Mouse (Mus musculus): ENCODE measurements around the gene Cyp4f39.
A peak's percentile ranks its signal among the peaks of the same experiment; 100 is the strongest.

DNA sequence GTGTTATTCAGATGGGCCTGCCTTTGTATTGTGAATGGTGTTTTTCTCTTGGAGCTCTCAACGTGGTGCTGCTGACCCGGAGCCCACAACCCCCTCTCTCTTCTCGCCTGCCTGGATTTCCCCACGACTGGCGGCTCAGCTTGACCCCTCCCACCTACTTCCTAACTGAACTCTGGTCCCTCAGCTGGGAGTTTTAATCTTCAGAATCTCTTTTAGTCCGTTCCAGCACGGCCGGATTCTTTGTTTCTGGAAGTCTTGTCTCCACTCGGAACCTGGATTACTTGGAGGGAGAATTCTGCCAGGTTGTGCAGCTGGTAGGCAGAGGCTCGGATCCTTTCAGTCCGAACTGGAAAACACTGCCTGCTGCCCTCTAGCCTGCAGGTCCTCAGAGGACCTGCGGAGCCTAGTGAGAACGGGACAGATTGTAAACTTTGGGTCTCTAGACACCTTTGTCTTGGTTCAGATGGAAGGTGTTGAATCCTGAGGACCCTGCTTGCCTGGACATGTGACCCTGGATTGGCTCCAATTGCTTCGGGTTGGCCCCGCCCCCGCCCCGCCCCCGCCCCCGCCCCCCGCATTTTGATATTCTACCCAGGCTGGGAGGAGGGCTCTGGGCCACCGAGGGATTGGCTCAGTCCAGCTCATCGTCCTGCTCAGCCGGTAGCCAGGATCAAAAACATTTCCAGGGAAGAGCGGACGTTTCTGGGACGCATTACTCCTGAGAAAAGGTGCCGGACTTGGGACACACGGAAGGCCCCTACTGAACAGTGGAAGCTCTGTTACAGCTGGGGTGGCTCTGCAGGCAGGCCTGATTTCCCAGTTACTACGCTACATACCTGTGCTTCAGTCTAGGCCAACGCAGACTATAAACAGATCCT lies 53.6 kb downstream of the Cyp4f39 start, which contains the start of gene Cyp4f17:
- no peak for TF ChIP-seq CTCF (IDR thresholded peaks at IDR 0.05; ENCODE audit: low read depth, low read length)
- peak; percentile 65 for TF ChIP-seq POLR2A (IDR thresholded peaks at IDR 0.05; ENCODE audit: insufficient read depth, low read length)
